Mouse (Mus musculus) stomach, embryonic 15.5 days (tissue): ENCODE measurements at regions not wholly inside any gene's neighbourhood (a gene's known extent, or its start where the extent isn't known, plus 50 kb on each side); places are given as distances from the start of the nearest gene placed in this dataset. TPM values are rescaled to one million over a fixed set of nuclear protein-coding genes. Genes with fewer than 3 reads are reported as not detected.

ENCODE experiments used
- microRNA counts: library from miRNA; unstranded; fragments of <30 nt; microRNA quantifications from one replicate; lab custom pipeline; 2016
- microRNA-seq: library from miRNA; unstranded; fragments of <30 nt; microRNA quantifications from one replicate; pipeline ENCODE4, GENCODE M21; 2016

MicroRNAs encoded in the stretch of these regions (microRNA counts, 519-probe panel; counts per million panel counts)
- not detected for microRNA mmu-miR-1952 (lab: Ali Mortazavi, UCI)

Small RNA genes lying in the stretch of these regions (microRNA-seq; reads per million reads assigned to microRNA genes)
- gene Mir1952 = not detected
